Mouse (Mus musculus) CH12.LX (cell line): ENCODE results near the gene Efr3b. TPM values are rescaled to one million over a fixed set of nuclear protein-coding genes. Genes with fewer than 3 reads are reported as not detected.

Experiments used
- DNase-seq: peaks from one replicate; pipeline ENCODE4 v3.0.0-alpha.2; 2013; ENCODE audit errors: extremely low read depth
- H3K27ac ChIP-seq: 2 replicates; pipeline ENCODE4 v1.5.1; 2012; ENCODE audit warnings: low read depth, mild to moderate bottlenecking, control low read depth, moderate library complexity; ENCODE audit not compliant: insufficient read depth
- H3K27me3 ChIP-seq: replicated peaks from 2 replicates; pipeline ENCODE3; 2012; ENCODE audit warnings: inconsistent platforms
- H3K36me3 ChIP-seq, 2 experiments: replicated peaks in 1 of 2; 2 replicates each; pipeline versions ENCODE3 to v1.6.1; 2012; ENCODE audit warnings: inconsistent platforms in 1 of 2, low read length in 1 of 2, mild to moderate bottlenecking in 1 of 2, mixed read lengths in 1 of 2, moderate library complexity in 1 of 2; ENCODE audit not compliant: control insufficient read depth in 1 of 2, insufficient read depth in 1 of 2
- H3K4me1 ChIP-seq, 2 experiments: 2 replicates each; pipeline ENCODE4 v1.6.1; 2012; ENCODE audit warnings: inconsistent platforms in 1 of 2, moderate library complexity in 1 of 2; ENCODE audit not compliant: insufficient read depth in 2 of 2, control insufficient read depth in 1 of 2
- H3K4me2 ChIP-seq: 2 replicates; pipeline ENCODE4 v1.6.1; 2012; ENCODE audit warnings: low read depth, mild to moderate bottlenecking, control low read depth; ENCODE audit not compliant: poor library complexity, insufficient read depth, severe bottlenecking
- H3K4me3 ChIP-seq, 3 experiments: fragments of 150-350 bp in 1 of 3; sonication (generic) in 1 of 3; replicated peaks in 1 of 3; 2 replicates each; pipeline versions ENCODE3 to v1.5.1; 2011 to 2012; ENCODE audit warnings: low read depth in 2 of 3, low read length in 2 of 3, mild to moderate bottlenecking in 2 of 3, moderate library complexity in 2 of 3, control low read depth in 1 of 3, improper control_type of control experiment in 1 of 3, inconsistent platforms in 1 of 3, mixed read lengths in 1 of 3; ENCODE audit not compliant: poor library complexity in 1 of 3
- H3K79me2 ChIP-seq: replicated peaks from 2 replicates; pipeline ENCODE4 v1.6.1; 2012; ENCODE audit warnings: mild to moderate bottlenecking, moderate library complexity; ENCODE audit not compliant: control insufficient read depth, poor library complexity, insufficient read depth, severe bottlenecking; ENCODE audit errors: extremely low read depth
- H3K9ac ChIP-seq: 2 replicates; pipeline ENCODE4 v1.6.1; 2012; ENCODE audit warnings: low read depth, mild to moderate bottlenecking, control low read depth, moderate library complexity; ENCODE audit not compliant: insufficient read depth
- H3K9me3 ChIP-seq: replicated peaks from 2 replicates; pipeline ENCODE3; 2012; ENCODE audit warnings: low read length, inconsistent platforms, mixed read lengths
- BHLHE40 ChIP-seq: IDR thresholded peaks from 2 replicates; pipeline ENCODE4 v1.6.1; 2011; ENCODE audit warnings: mild to moderate bottlenecking, low read depth, low read length, improper control_type of control experiment
- CHD1 ChIP-seq: IDR thresholded peaks from 2 replicates; pipeline ENCODE4 v1.6.1; 2012; ENCODE audit warnings: low read depth, low read length, improper control_type of control experiment, inconsistent platforms
- CHD2 ChIP-seq: IDR thresholded peaks from 2 replicates; pipeline ENCODE4 v1.6.1; 2011; ENCODE audit warnings: low read length, improper control_type of control experiment
- CTCF ChIP-seq, 2 experiments: IDR thresholded peaks in 1 of 2; conservative IDR thresholded peaks in 1 of 2; 2 replicates each; pipeline ENCODE4 v1.5.1; 2011 to 2012; ENCODE audit warnings: low read depth in 2 of 2, low read length in 2 of 2, improper control_type of control experiment in 1 of 2, inconsistent platforms in 1 of 2, mild to moderate bottlenecking in 1 of 2, moderate library complexity in 1 of 2
- EP300 ChIP-seq: IDR thresholded peaks from 2 replicates; pipeline ENCODE4 v1.6.1; 2011; ENCODE audit warnings: low read length, improper control_type of control experiment
- ETS1 ChIP-seq: conservative IDR thresholded peaks from 2 replicates; pipeline ENCODE4 v1.6.1; 2012; ENCODE audit warnings: low read depth, mild to moderate bottlenecking, inconsistent platforms, low read length, improper control_type of control experiment, moderate library complexity
- GABPA ChIP-seq: IDR thresholded peaks from 2 replicates; pipeline ENCODE4 v1.6.1; 2012; ENCODE audit warnings: low read depth, low read length, improper control_type of control experiment, inconsistent platforms; ENCODE audit not compliant: insufficient replicate concordance
- JUN ChIP-seq: IDR thresholded peaks from 2 replicates; pipeline ENCODE4 v1.6.1; 2011; ENCODE audit warnings: low read depth, mild to moderate bottlenecking, low read length, improper control_type of control experiment, moderate library complexity; ENCODE audit not compliant: insufficient read depth
- KAT2A ChIP-seq: IDR thresholded peaks from 2 replicates; pipeline ENCODE4 v1.6.1; 2012; ENCODE audit warnings: low read length, improper control_type of control experiment, inconsistent platforms; ENCODE audit not compliant: insufficient replicate concordance
- MAFK ChIP-seq: IDR thresholded peaks from 2 replicates; pipeline ENCODE4 v1.6.1; 2011; ENCODE audit warnings: low read length, improper control_type of control experiment; ENCODE audit not compliant: insufficient replicate concordance
- MAX ChIP-seq: IDR thresholded peaks from 2 replicates; pipeline ENCODE4 v1.6.1; 2011; ENCODE audit warnings: low read length, improper control_type of control experiment
- MAZ ChIP-seq: IDR thresholded peaks from 2 replicates; pipeline ENCODE4 v1.6.1; 2012; ENCODE audit warnings: low read depth, mild to moderate bottlenecking, inconsistent platforms, low read length, improper control_type of control experiment, moderate library complexity
- MEF2A ChIP-seq: IDR thresholded peaks from 2 replicates; pipeline ENCODE4 v1.6.1; 2014; ENCODE audit warnings: low read depth, mild to moderate bottlenecking, inconsistent platforms, low read length, improper control_type of control experiment, borderline replicate concordance
- NELFE ChIP-seq: IDR thresholded peaks from 2 replicates; pipeline ENCODE4 v1.6.1; 2011; ENCODE audit warnings: low read depth, low read length, improper control_type of control experiment
- NRF1 ChIP-seq: IDR thresholded peaks from 2 replicates; pipeline ENCODE4 v1.6.1; 2014; ENCODE audit warnings: low read depth, mild to moderate bottlenecking, inconsistent platforms, low read length, improper control_type of control experiment, moderate library complexity
- PAX5 ChIP-seq: IDR thresholded peaks from 2 replicates; pipeline ENCODE4 v1.6.1; 2012; ENCODE audit warnings: low read length, inconsistent platforms, mixed read lengths
- POLR2A ChIP-seq: IDR thresholded peaks from 2 replicates; pipeline ENCODE4 v1.6.1; 2011; ENCODE audit warnings: low read depth, mild to moderate bottlenecking, improper control_type of control experiment, low read length
- RCOR1 ChIP-seq: conservative IDR thresholded peaks from 2 replicates; pipeline ENCODE4 v1.6.1; 2012; ENCODE audit warnings: low read depth, mild to moderate bottlenecking, inconsistent platforms, low read length, improper control_type of control experiment
- ZKSCAN1 ChIP-seq: IDR thresholded peaks from 2 replicates; pipeline ENCODE4 v1.6.1; 2012; ENCODE audit warnings: low read depth, inconsistent platforms, low read length, improper control_type of control experiment, borderline replicate concordance
- ZMIZ1 ChIP-seq: IDR thresholded peaks from 2 replicates; pipeline ENCODE4 v1.6.1; 2012; ENCODE audit warnings: low read depth, mild to moderate bottlenecking, inconsistent platforms, low read length, improper control_type of control experiment
- ZNF384 ChIP-seq: IDR thresholded peaks from 2 replicates; pipeline ENCODE4 v1.6.1; 2012; ENCODE audit warnings: low read depth, low read length, improper control_type of control experiment, inconsistent platforms
- dilution Hi-C: fragments of 300-500 bp; cut with MboI; formaldehyde crosslinking; loops from 2 replicates; pipeline ENCODE4 v1.14.3; 2020; ENCODE audit warnings: low sequenced_read_pairs; ENCODE audit not compliant: extremely low pct_unique_long_range_greater_than_20kb, extremely low pct_ligation_motif_present
- in situ Hi-C: fragments of 300-500 bp; cut with MboI; formaldehyde crosslinking; loops from 3 replicates; pipeline ENCODE4 v1.14.3; 2019; ENCODE audit warnings: low sequenced_read_pairs, low pct_ligation_motif_present, low pct_unique_long_range_greater_than_20kb, mixed read lengths
- polyA plus RNA-seq: library from polyadenylated mRNA; unstranded; fragments of >175 nt; gene quantifications from 2 replicates; pipeline ENCODE4 v1.2.1, GENCODE M21; 2012; ENCODE audit warnings: low read depth; ENCODE audit not compliant: insufficient read length
- total RNA-seq, 2 experiments: library from RNA; depleted of rRNA; stranded (reverse); fragments of 300-350 nt in 1 of 2; fragments of >200 nt in 1 of 2; gene quantifications; 2 replicates each; pipeline ENCODE4 v1.2.3; 2012 to 2014

Efr3b gene
- total and polyA plus RNA-seq, 3 experiments = 0.68 to 2.1 (median 0.82) TPM

DNA sequence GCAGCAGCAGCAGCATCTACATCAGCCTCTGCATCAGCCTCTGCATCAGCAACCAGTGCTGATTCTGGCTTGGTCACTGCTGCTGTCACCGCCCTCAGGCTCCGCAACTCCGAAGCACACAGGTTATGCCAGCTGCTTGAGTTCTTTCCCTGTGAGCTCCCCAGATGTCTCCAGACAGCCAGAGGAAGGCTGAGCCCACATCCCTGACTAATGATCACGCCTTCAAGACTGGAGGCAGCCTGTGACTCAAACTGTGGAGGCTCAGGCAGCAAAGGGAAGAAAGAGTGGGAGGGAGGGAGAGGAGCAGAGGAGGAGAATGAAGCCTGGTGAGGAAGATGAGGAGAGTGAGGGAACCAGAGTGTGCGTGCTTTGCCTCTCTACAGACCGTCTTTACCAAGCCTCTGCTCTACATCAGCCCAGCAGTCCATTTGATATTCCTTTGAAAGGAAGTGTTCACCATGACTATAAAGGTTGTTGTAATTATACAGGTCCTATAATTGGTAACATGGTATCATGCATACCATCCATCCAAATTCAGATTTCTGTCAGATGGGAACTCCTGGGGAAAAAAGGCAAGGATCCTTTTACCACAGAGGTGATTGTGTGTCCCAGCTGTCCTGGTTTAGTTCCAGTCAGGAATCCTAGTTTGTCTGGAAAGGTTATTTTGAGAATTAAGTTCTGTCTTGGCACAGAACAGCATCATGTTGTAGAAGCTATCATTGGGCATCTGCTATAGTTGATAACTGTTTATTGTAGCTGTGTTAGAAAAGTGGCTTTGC is 28.2 kb upstream of the Efr3b start:
- H3K4me1 ChIP-seq = no peaks in the 10 kb centered on the region
- H3K9me3 ChIP-seq = no peaks in the 10 kb centered on the region
- dilution Hi-C loops = no loop called here
- H3K36me3 ChIP-seq = no peaks in the 10 kb centered on the region
- no peak overlapping the region for H3K4me3 ChIP-seq
- in situ Hi-C loops = no loop called here
- H3K4me2 ChIP-seq = no peak overlapping the region
- H3K79me2 ChIP-seq = no peaks in the 10 kb centered on the region
- DNase-seq = no peak
- H3K9ac ChIP-seq = no peak overlapping the region
- no peak overlapping the region for H3K27ac ChIP-seq
- TF ChIP-seq POLR2A (no peak), NRF1 (no peak), ZMIZ1 (no peak), GABPA (no peak), CHD2 (no peak), MAZ (no peak), KAT2A (no peak), MEF2A (no peak), ETS1 (no peak), CTCF (conservative IDR thresholded peaks at IDR 0.05 in 1 of 2, IDR thresholded peaks at IDR 0.05 in 1 of 2; ENCODE audit: low read depth in 2 of 2, low read length in 2 of 2) (no peak), EP300 (no peak), CHD1 (no peak), ZNF384 (no peak), PAX5 (no peak)
- no peaks in the 10 kb centered on the region for H3K27me3 ChIP-seq

DNA sequence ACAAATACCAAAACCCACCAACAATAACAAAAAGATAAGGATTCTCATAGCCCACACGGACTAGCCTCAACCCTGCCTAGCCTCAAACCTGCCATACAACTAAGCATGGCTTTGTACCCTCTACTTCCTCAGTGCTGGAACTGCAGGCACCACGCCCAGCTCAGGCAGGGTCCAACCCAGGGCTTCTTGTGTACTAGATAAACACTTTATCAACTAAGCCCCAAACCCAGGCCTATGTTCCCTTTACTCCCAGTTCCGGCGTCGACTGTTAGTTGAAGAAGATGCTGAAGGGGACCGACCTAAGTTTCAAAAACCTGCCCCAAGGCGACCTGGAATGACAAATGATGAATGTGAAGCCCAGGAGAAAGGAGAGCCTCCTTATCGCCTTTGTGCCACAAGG is 27.2 kb upstream of the Efr3b start:
- dilution Hi-C loops = no loop called here
- no peaks in the 10 kb centered on the region for H3K4me1 ChIP-seq
- H3K4me2 ChIP-seq = no peak overlapping the region
- in situ Hi-C loops = no loop called here
- no peaks in the 10 kb centered on the region for H3K79me2 ChIP-seq
- TF ChIP-seq PAX5 = no peak
- TF ChIP-seq NRF1 = no peak
- TF ChIP-seq JUN = no peak
- no peak for TF ChIP-seq EP300
- TF ChIP-seq BHLHE40 = no peak
- TF ChIP-seq NELFE = no peak
- TF ChIP-seq GABPA = no peak
- no peak for TF ChIP-seq MAX
- TF ChIP-seq RCOR1 = no peak
- TF ChIP-seq ZKSCAN1 = no peak
- no peak for TF ChIP-seq MAFK
- no peak for TF ChIP-seq CHD1
- TF ChIP-seq ZNF384 = no peak
- no peak for TF ChIP-seq ZMIZ1
- TF ChIP-seq CHD2 = no peak
- DNase-seq = no peak
- H3K9ac ChIP-seq = no peak overlapping the region
- no peak overlapping the region for H3K27ac ChIP-seq
- H3K4me3 ChIP-seq = no peak overlapping the region
- no peaks in the 10 kb centered on the region for H3K9me3 ChIP-seq
- no peaks in the 10 kb centered on the region for H3K36me3 ChIP-seq
- H3K27me3 ChIP-seq = no peaks in the 10 kb centered on the region
